Mouse (Mus musculus) cerebellum, adult 9-10 months (tissue): ENCODE data around the gene Slc22a20.

Experiments used
- DNase-seq: peaks from one replicate; pipeline ENCODE4 v3.0.0; 2022

Gene Slc22a20

DNA sequence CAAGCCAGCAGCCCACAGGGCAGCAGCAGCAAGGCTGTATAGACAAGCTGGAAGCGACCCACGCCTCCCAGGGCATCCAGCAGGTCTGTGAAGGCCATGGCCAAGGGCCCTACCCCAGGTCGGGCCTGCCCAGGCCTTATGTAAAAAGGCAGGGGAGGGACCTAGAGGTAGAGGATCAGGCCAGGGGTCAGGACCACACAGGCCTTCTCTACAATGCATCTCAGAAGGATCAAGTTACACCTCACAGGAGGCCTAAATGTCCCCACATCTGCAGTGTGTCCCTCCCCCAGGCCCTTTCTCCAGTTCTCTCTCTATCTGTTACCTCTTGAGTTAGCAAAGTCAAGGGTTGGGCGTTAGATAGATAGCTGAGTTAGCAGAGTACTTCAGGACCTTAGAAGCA is at the start of gene Slc22a20:
Slc22a20 (minus strand) TSS at position 101 of the 400 bp plus-strand sequence.
- no peak for DNase-seq

DNA sequence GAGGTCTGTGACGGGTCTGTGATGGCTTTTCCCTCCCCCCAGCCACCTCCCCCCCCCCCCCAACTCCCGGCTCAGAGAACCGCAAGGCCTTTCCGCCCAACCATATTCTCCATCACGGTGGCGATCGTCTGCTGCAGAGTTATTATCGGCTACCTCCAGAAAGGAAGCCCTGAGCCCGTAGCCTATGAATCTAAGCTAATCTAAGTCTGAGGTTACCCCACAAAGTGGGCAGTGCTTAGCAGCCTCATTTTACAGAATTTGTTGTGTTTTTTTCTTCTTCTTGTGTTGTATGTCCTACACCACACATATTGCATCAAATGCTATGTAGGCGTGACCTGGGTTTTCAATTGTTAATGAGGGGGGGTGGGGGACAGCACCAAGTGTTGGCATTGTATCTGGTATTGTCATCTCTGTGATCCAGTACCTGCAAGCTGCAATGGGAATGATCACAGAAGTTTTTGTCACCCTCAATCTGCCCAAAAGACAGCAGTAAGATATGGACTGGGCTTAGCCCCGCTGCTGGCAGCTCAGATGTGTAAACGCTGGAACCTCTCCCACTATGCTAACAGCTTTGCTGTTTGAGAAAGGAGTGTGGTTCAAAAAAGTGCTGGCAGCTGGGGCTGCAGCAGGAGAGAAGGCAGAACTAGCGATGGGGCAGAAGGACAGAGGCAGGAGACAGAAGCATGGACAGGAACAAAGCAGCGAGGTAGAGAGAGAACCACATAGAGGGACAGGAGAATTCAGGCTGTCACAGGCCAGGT is 44.8 kb upstream of the Slc22a20 start:
- no peak for DNase-seq

DNA sequence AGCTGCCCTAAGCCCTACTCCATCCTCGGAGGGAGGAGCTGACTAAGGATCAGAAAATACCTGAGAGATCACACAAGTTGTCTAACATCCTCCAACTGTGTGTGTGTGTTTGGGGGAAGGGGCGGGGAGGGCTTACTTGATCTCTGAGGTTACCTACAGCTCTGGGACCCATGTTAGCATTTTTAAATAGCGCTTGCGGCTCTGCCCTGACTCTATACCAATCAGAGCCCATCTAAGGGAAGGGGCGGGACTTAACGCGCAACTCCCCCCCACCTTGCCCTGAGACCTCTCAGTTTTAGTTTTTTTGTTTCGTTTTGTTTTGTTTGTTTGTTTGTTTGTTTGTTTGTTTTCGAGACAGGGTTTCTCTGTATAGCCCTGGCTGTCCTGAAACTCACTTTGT is 43.5 kb upstream of the Slc22a20 start:
- no peak for DNase-seq

DNA sequence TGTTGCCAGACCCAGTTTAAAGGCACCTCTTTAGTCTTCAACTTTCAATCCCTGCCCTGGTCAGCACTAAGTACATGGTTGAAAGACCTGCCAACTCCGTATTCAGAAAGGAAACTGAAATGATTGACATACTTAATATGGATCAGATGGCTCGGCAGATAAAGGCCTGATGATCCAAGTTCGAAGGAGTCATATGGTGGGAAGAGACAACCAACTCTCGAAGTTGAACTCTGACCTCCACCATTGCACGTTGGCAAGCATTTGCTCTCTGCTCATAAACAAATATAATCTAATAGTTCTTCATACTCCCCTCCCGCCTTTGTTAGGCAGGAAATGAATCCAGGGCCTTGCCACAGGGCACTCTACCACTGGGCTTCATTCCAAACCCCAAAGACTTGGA is 43.0 kb upstream of the Slc22a20 start:
- DNase-seq = no peak

DNA sequence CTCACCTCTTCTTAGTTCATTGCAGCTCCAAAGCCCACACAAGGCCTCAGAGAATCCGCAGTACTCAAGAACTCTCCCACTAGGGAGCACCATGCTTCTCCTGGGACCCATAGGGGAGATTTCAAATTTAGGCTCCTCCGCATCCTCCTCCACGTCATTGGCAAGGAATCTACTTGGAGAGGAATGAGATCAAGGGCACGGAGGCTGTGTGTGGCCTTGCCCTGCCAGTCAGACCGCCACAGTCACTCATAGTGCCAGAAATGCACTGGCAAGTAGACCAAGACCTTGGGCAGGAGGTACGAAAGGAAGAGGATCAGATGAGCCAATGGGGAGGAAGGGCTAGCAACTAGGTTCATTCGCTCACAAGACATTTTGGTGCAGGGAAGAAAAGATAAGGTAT is 38.0 kb upstream of the Slc22a20 start:
- no peak for DNase-seq

DNA sequence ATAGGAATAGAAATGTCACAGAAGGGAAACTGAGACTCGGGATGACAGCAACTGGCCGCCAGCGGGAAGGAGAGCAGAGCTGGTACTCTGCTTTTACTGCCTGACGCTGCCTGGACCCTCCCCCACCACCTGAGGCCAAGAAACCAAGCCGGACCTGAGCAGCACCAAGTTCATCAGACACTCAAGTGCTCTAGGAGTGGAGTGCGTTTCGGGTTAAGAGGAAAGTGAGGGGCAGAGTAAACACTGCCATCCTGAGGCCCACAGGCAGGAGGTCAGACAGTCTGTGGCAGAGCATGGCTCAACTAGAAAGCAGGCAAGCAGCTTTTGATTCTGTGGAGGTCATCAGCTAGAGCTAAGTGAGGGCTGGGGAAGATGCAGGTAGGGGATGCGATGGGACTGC is 37.1 kb upstream of the Slc22a20 start:
- no peak for DNase-seq

DNA sequence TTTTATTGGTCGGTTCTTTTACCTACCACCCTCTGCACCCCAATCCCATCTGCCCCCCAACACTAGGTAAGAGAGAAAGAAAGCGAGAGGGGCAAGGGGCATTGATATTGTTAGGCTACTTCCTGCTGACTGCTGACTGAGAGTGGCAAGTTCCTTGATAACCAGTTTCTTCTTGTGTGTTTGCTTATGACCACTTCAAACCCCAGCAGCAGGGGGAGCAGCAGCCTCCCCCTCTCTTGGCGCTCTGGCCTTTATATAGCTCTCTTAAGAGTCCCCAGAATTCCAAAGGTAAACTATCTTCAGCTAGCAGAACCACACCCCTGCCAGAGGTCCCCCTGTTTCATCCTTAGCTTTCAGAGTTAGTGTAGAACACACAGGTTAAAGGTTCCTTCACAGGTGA is 34.3 kb upstream of the Slc22a20 start:
- no peak for DNase-seq

DNA sequence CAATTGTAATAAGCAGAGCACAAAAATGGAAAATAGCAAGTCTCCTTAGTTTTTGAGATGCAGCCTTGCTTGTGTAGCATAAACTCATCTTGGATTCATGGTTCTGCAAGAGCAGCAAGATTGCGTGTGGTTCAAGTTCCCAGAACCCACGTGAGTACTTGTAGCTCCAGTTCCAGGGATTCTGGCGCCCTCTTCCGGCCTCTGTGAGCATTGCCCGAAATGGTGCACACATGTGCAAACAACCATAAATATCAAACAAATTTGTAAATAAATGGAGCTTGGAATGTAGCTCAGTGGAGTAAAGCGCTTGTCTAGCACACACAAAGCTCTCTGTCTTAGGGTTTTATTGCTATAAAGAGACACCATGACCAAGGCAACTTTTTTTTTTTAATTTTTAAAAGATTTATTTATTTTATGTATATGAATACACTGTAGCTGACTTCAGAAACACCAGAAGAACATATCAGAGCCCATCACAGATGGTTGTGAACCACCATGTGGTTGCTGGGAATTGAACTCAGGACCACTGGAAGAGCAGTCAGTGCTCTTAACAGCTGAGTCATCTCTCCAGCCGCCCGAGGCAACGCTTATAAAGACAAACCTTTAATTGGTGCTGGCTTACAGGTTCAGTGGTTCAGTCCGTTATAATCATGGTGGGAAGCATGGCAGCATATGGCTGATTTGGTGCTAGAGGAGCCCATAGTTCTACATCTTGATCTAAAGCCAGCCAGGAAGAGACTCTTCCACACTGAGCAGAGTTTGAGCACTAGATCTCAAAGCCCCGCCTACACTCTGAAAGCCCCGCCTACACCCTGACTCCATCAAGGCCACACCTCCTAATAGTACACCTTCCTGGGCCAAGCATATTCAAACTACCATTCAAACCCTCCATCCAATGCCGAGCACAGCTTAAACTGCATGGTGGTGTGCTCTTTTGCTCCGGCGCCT is 32.5 kb upstream of the Slc22a20 start:
- DNase-seq = peak; percentile 93

DNA sequence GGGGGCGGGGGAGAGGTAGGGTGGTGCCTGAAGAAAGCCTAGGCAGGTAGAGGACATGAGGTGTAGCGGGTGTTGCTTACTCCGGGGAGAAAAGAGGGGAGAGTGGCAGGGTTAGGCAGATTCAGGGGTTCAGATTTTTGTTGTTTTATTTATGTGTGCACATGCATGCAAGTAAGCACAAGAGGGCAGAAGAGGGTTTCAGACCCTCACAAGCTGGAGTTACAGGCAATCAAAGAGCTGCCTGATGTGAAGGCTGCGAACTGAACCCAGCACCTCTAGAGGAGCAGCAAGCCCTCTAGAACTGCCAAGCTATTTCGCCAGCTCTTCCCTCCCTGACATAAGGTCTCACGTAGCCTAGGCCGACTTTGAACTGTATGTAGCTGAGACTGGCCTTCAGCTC is 30.6 kb upstream of the Slc22a20 start:
- DNase-seq = peak; percentile 28

DNA sequence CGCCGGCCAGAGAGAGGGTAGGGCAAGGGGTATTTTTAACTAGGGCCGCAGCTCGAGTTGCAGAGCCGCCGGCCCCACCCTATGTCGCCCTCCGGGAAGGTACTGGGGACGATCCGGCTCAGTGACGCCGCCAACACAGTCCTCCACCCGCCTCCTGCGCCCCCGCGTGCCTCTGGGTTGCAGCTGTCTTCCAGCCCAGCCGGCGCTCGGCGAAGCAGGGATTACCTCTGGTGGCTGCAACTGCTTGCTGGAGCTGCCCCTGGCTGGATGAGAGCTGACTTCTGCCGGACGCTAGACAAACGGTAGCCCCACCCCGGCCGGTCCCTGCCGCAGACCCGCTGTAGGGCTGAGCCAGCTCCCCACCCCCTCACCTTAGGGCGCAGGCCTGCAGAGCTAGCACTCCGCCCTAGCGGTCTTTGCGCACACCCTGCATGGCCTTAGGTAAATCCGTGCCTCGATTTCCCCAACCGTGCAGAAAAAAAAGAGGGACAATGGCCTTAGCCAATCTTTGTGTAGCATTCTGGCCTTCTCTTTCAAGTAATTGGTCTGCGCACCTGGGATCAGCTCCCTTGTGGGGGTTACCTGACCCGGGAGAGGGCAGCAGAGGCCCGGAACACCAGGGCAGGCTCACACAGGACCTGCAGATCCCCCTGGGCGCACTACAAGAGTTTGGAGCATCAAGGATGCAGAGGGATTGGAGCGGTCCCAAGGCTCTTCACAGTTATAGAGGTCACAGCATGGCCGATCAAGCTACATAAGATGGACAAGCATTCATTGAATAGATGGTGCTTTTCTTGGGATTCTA is 29.8 kb upstream of the Slc22a20 start, which contains the start of gene Capn1:
Capn1 (minus strand) TSS at position 387 of the 805 bp plus-strand sequence.
- peak; percentile 60 for DNase-seq

DNA sequence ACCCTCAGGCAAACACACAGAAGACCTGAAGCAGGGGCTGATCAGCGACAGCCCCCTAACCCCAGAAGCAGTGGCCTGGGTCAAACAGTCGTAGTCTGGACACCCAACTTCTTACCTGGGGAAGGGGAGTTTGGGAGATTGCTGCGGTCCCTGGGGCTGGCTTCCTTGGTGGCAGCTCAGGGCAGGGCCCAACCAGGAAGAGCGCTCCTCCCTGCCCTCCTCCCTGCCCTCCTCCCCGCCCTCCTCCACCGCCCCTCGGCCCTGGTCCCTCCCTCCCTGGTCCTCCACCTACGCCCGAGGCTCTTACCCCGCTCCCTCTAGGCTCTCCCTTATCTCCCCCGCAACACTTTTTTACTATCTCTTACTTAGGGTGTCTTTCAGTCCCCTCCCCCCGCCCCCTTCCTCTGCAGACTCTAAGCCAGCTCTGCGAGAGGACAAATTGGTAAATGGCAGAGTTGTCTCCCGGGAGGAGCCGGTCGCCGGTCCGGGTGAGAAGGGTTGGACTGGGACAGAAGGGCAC is 29.1 kb upstream of the Slc22a20 start:
- peak; percentile 41 for DNase-seq

DNA sequence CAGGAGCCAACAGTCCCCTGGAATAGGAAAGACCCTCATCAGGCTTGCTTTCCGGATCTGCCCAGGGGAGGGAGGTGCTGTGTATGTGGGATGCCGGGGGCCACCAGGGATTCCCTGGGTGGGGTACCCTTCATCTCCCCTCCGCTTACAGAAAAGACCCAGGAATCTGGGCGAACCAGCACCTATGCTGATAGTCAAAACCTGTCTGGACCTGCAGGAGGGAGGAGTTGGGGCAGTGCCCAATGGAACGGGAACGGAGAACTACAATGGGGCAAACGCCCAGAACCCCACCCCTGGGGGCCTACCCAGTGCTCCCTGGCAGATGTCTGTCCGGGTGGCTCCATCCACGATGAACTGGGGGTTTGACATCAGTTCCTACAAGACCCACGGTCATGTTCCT is 27.7 kb upstream of the Slc22a20 start:
- DNase-seq = peak; percentile 31

DNA sequence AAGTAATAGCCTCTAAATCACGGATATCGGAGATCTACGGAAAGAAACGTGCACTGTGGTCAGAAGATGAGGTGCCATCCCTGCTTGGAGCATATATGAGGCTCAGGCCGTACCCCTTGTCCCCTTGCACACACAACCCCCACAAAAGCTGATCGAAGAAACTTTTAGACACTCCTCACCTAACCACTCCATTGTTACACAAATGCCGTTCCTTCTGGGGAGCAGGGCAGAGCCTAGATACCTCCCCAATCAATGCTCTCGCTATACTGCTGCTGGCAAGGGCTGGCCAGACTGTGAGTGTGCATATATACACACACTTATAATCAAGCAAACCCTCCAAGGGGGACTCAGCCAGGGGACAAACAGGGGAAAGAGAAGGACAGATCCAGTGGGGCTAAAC is 23.2 kb upstream of the Slc22a20 start:
- no peak for DNase-seq

DNA sequence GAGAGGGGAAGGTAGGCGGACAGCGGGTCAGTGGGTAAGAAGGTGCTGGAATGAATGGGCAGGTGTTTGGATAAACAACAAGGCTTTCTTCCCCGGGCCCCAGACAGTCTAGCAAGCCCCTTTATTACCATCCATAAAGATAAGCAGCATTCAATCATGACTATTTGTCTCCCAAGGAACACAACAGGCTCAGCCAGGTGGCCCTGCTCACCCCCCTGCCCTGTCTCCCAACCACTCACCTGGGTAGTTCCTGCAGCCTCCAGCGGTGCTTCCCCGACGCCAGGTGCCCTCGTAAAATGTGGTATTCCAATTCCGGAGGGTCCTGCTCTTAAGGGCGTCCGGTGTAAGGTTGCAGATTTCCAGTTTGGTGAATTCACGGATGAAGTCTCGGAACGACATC is 21.1 kb upstream of the Slc22a20 start:
- DNase-seq = no peak

DNA sequence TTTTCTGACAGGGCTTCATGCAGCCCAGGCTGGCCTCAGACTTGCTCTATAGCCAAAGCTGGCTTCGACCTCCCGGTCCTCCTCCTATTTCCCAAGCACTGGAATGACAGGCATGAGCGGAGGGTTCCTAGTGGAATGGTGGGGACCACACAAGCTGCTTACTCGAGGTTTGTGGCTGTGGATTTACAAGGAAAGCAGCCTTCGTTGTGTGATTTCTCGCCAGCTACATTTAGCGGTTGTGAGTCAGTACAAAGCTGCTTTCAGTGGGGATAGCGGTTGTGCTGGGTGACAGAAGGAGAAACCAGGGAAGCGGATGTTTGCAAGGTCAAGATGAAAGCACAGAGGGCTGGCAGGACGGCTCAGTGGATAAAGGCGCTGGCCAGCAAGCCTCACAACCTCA is 19.6 kb upstream of the Slc22a20 start:
- no peak for DNase-seq

DNA sequence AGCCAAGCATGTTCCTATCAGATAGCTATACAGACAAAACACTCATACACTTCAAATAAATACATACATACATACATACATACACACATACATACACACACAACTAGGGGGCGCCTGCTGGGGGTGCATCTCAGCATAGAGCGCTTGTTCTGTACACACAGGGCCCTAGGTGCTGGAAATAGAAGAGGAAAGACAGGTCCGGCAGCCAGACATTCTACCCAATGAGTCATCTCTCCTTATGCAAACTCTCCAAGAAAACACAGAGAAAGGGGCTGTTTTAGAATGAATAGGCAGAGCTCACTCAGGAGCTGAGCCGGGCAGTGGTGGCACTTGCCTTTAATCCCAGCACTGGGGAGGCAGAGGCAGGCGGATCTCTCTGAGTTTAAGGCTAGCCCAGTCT is 14.0 kb upstream of the Slc22a20 start:
- no peak for DNase-seq

DNA sequence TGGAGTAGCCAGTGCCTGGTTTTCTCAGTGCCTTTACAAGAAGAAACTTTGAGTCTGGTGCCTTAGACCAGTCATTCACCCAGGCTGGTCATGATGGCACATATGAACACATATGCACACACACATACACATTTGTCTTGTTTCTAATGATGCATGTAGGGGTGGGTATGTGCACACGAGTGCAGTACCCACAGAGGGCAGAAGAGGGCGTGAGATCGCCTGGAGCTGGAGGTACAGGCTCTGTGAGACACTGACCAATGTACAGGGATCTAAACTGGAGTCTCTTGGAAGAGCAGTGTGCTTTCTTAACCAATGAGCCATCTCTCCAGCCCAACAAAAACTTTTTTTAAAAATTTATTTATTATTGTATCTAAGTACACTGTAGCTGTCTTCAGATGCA is 12.2 kb upstream of the Slc22a20 start:
- no peak for DNase-seq

DNA sequence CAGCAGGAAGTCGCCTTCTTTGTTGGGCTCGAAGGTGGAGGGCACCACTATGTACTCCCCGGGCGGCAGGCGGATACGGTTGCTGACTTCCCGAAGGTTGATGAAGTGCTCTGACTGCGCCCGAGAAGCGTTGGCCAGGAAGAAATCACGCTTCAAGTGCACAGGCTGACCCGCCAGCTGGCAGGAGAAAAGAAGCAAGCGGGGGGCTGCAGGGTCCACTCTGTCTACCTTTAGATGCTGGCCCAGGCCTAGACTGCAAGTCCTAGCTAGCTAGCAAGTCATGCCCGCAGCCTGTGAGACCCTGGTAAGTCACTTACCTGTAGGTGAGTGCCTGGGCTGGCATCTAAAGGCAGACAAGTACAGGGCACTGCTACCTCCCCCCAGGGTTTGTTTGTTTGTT is 8.8 kb upstream of the Slc22a20 start:
- no peak for DNase-seq

DNA sequence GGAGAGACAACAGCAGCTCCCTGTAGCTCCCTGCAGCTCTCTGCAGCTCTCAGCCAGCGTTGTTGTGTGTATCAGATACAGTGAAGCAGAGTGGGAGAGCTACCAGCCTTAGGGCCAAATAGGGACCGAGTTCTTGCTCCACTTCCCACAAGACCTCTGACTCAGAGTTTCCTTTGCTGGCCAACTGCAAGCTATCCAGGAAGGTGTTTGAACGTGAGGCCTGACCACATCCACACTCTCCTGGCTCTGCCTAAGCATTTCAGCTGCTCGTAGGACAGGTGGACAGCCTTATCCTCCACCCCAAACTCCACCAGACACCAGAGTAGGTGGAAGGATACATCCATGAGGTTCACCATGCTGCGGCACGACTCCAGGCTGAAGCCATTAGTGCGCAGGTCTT is 6.1 kb upstream of the Slc22a20 start:
- DNase-seq = no peak

DNA sequence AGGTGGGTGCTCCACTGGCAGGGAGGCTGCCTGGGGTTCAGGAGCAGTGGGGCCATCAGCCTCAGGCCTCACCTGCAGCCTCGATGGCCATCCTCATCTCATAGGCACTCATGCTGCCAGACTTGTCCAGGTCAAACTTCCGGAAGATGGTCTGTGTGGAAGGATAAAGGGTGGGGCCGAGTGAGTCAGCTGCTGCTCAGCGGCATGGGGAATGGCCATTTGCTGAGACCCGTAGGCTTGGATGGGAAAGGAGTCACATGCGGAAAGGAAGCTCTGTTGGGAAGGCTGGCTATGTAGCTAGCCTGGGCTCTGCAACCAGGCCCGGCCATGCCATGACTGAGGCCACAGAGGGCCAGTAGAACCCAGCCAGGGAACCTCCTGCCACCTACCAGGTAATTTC is 5.5 kb upstream of the Slc22a20 start:
- DNase-seq = no peak

DNA sequence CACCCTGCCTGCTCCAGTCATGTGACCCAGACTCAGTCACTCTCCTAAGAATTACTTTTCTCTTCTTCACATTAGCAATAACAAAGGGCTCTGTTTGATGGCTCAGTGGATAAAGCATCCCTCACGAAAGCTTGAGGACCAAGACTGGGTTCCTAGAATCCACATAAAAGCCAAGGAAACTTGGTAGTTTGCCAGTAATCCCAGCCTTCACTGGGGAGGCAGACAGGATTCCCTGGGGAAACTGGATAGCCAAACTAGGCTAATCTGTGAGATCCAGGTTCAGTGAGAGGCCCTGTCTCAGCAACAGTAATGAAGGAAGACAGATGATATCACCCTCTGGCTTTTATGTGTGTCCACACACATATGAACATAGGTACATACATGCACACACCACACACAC is 5.0 kb upstream of the Slc22a20 start:
- no peak for DNase-seq

DNA sequence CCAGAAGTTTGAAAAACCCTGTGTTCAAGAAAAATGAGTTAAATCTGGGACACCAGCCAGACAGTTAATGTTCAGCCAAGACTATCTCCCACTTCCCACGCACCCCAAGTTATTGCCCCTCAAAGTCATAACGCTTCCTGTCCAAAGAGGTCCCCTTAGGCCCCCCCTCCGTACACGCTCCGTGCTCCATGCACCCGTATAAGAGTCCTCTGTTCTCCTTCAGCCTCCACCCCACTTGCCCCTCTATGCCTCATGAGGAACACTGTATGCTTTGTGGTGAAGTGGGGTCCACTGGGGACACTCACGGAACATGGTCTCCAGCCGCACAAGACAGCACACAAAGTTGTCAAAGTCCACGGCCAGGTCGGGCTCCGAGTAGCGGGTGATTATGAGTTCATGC is 4.1 kb upstream of the Slc22a20 start:
- no peak for DNase-seq

DNA sequence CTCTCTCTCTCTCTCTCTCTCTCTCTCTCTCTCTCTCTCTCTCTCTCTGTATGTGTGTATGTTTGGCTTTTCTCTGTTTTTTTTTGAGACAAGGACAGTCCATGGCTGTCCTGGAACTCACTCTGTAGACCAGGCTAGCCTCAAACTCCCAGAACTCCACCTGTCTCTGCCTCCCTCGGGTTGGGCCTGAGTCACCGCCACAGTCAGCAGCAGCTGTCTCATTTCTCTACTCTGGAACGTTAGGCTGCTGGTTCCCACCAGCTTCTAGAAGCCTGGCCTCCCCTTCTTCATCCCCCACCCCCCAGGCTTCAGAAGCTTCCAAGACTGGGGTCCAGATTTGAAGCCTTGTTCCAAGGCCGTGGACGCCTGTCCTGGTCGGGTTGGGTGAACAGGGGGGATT is 3.6 kb upstream of the Slc22a20 start:
- DNase-seq = no peak
